Mouse (Mus musculus): ENCODE results near the gene Foxs1. TPM values are rescaled to one million over a fixed set of nuclear protein-coding genes. Genes with fewer than 3 reads are reported as not detected.

Gene Foxs1
- polyA plus RNA-seq, 2 experiments: 0.08 to 0.18 TPM

DNA sequence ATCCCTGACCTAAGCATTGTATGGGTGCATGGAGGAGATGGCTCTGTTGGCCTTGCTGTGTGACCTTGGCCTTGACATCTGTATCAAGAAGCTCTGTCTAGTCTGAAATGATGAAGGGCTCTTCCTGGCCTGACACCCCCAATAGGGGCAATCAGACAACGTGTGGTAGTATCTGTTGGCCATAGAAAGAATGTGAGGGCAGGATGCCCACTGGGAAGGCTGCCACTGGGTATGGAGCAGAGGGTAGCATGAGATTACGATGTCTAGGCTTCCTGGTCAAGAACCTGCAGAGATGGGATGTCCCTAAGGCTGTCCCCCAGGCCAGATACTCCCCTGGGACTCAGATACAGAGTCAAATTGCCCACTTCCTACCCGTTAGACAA lies 4.0 kb downstream of the Foxs1 start:
- peaks cover 0 to 5% of the 10 kb centered on the region in 2 experiments; a peak in 1 of 4 replicates for H3K4me1 ChIP-seq (replicated peaks; ENCODE audit: control insufficient read depth in 2 of 2, insufficient read depth in 2 of 2, low read length in 1 of 2)
- no peak overlapping the region for H3K27ac ChIP-seq
- no peaks in the 10 kb centered on the region for H3K9me3 ChIP-seq (ENCODE audit: control insufficient read depth, low read length)
- no peak overlapping the region for H3K4me3 ChIP-seq (ENCODE audit: insufficient read depth in 1 of 2, low read depth in 2 of 2, low read length in 2 of 2)
- H3K9ac ChIP-seq (replicated peaks): no peak overlapping the region
- TF ChIP-seq EP300 (IDR thresholded peaks at IDR 0.05; ENCODE audit: low read depth) (no peak), CTCF (IDR thresholded peaks at IDR 0.05; ENCODE audit: low read depth) (no peak)
- ATAC-seq (ENCODE audit: insufficient read depth) (no peak), DNase-seq (ENCODE audit: low read depth in 3 of 3, low spot score in 3 of 3) (no peak)
- WGBS (ENCODE audit: insufficient replicate concordance): 41% methylated on average over 3 of the region's 3 CpGs
- no peaks in the 10 kb centered on the region for H3K27me3 ChIP-seq (ENCODE audit: control insufficient read depth, insufficient read depth, low read length)
- H3K4me2 ChIP-seq (ENCODE audit: low read depth): no peak overlapping the region
- H3K36me3 ChIP-seq (replicated peaks; ENCODE audit: control insufficient read depth, insufficient read depth, low read depth): no peaks in the 10 kb centered on the region

DNA sequence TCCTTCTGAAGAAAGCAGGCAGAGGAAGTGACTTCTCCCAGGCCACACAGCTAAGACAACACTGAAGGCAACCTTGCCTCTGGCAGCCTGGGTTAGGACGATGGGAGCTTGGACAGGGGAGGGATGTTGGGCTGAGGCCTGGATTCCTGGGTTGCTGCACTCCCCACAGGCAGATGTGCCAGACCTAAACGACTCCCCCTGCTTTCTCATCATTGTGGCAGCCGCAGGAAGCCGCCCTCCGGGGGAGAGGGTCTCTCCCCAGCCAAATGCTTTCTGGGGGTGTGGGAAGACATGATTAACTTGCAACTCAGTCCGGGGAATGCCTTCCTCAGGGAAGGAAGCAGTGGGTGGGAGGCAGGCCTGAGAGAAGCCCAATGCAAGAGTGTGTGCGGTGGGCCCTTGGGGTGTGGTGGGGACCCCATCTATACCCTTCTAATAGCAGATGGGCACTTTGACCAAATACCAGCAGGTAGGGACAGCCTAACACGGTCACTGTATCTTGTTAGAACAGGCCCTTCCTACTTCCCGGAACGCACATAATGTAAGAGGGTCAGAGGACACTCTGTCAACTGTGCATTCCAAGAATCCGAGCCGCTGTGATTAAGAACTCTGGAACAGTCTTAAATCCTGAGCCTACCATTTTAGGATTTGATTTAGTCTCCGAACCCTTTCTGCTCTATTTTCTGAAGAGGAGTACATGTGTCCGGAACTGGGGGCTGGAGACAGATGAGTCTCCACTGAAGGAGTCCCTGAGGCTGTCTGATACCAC lies 4.6 kb downstream of the Foxs1 start:
- DNase-seq (ENCODE audit: low read depth in 3 of 3, low spot score in 3 of 3): no peak
- Histone ChIP-seq H3K27me3 (ENCODE audit: control insufficient read depth, insufficient read depth, low read length) (no peaks in the 10 kb centered on the region), H3K4me2 (ENCODE audit: low read depth) (no peak overlapping the region), H3K36me3 (replicated peaks; ENCODE audit: control insufficient read depth, insufficient read depth, low read depth) (no peaks in the 10 kb centered on the region), H3K27ac (no peak overlapping the region), H3K9ac (replicated peaks) (no peak overlapping the region), H3K4me1 (replicated peaks; ENCODE audit: control insufficient read depth in 2 of 2, insufficient read depth in 2 of 2, low read length in 1 of 2) (peaks cover 0 to 5% of the 10 kb centered on the region in 2 experiments; a peak in 1 of 4 replicates), H3K4me3 (ENCODE audit: insufficient read depth in 1 of 2, low read depth in 2 of 2, low read length in 2 of 2) (no peak overlapping the region), H3K9me3 (ENCODE audit: control insufficient read depth, low read length) (no peaks in the 10 kb centered on the region)
- ATAC-seq (ENCODE audit: insufficient read depth): no peak
- TF ChIP-seq EP300 (IDR thresholded peaks at IDR 0.05; ENCODE audit: low read depth): no peak
- TF ChIP-seq CTCF (IDR thresholded peaks at IDR 0.05; ENCODE audit: low read depth): no peak
- WGBS (ENCODE audit: insufficient replicate concordance): 47% methylated on average over 14 of the region's 14 CpGs

DNA sequence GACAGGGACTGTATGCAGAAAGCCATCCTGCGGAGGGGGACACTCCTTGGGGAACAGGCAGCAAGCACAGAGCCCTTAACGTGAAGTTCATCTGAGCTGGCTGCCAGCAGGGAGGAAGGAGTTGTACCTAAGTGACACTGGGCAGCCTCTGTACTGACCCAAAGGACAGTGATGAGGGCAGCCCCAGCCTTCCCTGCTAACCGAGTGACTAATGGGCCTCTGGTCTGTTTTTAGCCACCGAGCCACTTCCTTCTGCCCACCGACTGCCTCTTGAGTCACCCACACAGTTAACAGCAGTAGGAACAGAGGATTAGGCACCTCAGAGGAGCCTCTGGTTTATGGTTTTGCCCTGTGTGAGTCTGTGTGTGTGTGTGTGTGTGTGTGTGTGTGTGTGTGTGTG lies 5.6 kb downstream of the Foxs1 start:
- TF ChIP-seq EP300 (IDR thresholded peaks at IDR 0.05; ENCODE audit: low read depth): no peak
- TF ChIP-seq CTCF (IDR thresholded peaks at IDR 0.05; ENCODE audit: low read depth): no peak
- no peaks in the 10 kb centered on the region for H3K9me3 ChIP-seq (ENCODE audit: control insufficient read depth, low read length)
- H3K4me2 ChIP-seq (ENCODE audit: low read depth): no peak overlapping the region
- H3K4me3 ChIP-seq (ENCODE audit: insufficient read depth in 1 of 2, low read depth in 2 of 2, low read length in 2 of 2): no peak overlapping the region
- 15% methylated on average over 5 of the region's 5 CpGs for WGBS (ENCODE audit: insufficient replicate concordance)
- H3K36me3 ChIP-seq (replicated peaks; ENCODE audit: control insufficient read depth, insufficient read depth, low read depth): no peaks in the 10 kb centered on the region
- ATAC-seq (ENCODE audit: insufficient read depth) (no peak), DNase-seq (ENCODE audit: low read depth in 3 of 3, low spot score in 3 of 3) (no peak)
- H3K4me1 ChIP-seq (replicated peaks; ENCODE audit: control insufficient read depth in 2 of 2, insufficient read depth in 2 of 2, low read length in 1 of 2): peaks cover 0 to 5% of the 10 kb centered on the region in 2 experiments; a peak in 1 of 4 replicates
- no peak overlapping the region for H3K27ac ChIP-seq
- no peak overlapping the region for H3K9ac ChIP-seq (replicated peaks)
- H3K27me3 ChIP-seq (ENCODE audit: control insufficient read depth, insufficient read depth, low read length): no peaks in the 10 kb centered on the region

DNA sequence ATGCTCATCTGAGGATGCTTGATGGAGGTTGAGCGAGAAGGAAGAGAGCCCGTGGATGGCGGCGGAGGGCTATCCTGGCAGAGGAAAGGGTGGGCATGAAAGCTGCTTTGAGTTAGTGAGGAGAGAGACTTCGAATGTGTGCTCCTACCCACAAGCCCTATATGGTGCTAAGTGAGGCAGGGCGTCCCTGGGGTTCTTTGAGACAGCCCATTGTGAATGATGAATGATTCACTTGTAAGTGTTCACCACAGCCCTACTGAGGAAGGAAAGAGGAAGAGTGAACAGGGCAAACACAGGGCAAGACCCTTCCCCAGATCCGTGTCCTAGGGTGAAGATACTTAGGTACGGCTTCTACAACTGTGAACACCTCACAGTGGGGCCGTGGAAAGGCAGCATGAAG lies 6.1 kb downstream of the Foxs1 start:
- DNase-seq (ENCODE audit: low read depth in 3 of 3, low spot score in 3 of 3) (no peak), ATAC-seq (ENCODE audit: insufficient read depth) (no peak)
- Histone ChIP-seq H3K4me3 (ENCODE audit: insufficient read depth in 1 of 2, low read depth in 2 of 2, low read length in 2 of 2) (no peak overlapping the region), H3K4me1 (replicated peaks; ENCODE audit: control insufficient read depth in 2 of 2, insufficient read depth in 2 of 2, low read length in 1 of 2) (peaks cover 0 to 5% of the 10 kb centered on the region in 2 experiments; a peak in 1 of 4 replicates), H3K9me3 (ENCODE audit: control insufficient read depth, low read length) (no peaks in the 10 kb centered on the region), H3K36me3 (replicated peaks; ENCODE audit: control insufficient read depth, insufficient read depth, low read depth) (no peaks in the 10 kb centered on the region), H3K27ac (no peak overlapping the region), H3K9ac (replicated peaks) (no peak overlapping the region), H3K4me2 (ENCODE audit: low read depth) (no peak overlapping the region), H3K27me3 (ENCODE audit: control insufficient read depth, insufficient read depth, low read length) (no peaks in the 10 kb centered on the region)
- TF ChIP-seq EP300 (IDR thresholded peaks at IDR 0.05; ENCODE audit: low read depth) (no peak), CTCF (IDR thresholded peaks at IDR 0.05; ENCODE audit: low read depth) (no peak)
- WGBS (ENCODE audit: insufficient replicate concordance): 31% methylated on average over 9 of the region's 9 CpGs

DNA sequence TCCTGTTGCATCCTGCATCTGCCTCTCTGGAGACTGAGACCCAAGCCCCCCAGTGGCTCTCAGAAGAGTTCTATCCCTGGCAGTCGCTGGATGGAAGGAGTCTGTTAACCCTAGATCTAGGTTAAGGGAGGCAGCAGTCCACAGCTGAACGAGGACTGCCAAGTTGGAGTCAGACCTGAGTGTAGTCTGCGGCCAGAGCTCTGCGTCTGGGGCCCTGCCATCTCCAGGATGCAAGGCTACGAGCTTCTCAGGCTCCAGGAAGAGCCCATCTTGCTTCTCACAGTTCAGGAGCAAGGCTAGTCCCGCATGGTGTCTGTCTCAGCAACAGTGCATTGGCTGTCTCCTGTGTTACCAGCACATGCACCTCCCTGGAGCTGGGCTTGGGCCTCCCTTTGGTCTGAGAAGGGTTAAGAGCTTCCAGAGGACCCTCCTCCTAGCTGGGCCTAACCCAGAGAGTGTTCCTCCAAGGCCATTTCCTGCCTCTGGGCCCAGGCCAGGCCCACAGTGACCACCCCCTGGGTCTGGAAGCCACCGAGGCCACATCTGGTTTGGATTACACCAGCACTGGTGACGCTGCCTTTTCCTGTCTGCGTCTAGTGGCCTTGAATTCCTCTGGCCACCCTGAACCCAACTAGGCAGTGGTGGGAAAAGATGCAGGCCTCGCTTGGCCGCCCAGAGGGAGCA lies 7.7 kb downstream of the Foxs1 start:
- Histone ChIP-seq H3K4me1 (replicated peaks; ENCODE audit: control insufficient read depth in 2 of 2, insufficient read depth in 2 of 2, low read length in 1 of 2) (peaks cover 0 to 5% of the 10 kb centered on the region in 2 experiments; a peak in 1 of 4 replicates), H3K9me3 (ENCODE audit: control insufficient read depth, low read length) (no peaks in the 10 kb centered on the region), H3K27me3 (ENCODE audit: control insufficient read depth, insufficient read depth, low read length) (no peaks in the 10 kb centered on the region), H3K9ac (replicated peaks) (no peak overlapping the region), H3K27ac (no peak overlapping the region), H3K4me2 (ENCODE audit: low read depth) (no peak overlapping the region), H3K36me3 (replicated peaks; ENCODE audit: control insufficient read depth, insufficient read depth, low read depth) (no peaks in the 10 kb centered on the region), H3K4me3 (ENCODE audit: insufficient read depth in 1 of 2, low read depth in 2 of 2, low read length in 2 of 2) (no peak overlapping the region)
- ATAC-seq (ENCODE audit: insufficient read depth) (peak; percentile 43; the same call in 1 of the 2 replicates), DNase-seq (ENCODE audit: low read depth in 3 of 3, low spot score in 3 of 3) (no peak)
- TF ChIP-seq CTCF (IDR thresholded peaks at IDR 0.05; ENCODE audit: low read depth) (no peak), EP300 (IDR thresholded peaks at IDR 0.05; ENCODE audit: low read depth) (no peak)
- 42% methylated on average over 11 of the region's 11 CpGs for WGBS (ENCODE audit: insufficient replicate concordance)

Measured in liver, embryonic 14.5 days (tissue).